Mouse (Mus musculus) bone marrow macrophage, adult 2 months (primary cell): ENCODE data around the gene Ace2.

Source experiments
- CTCF ChIP-seq: IDR thresholded peaks from 2 replicates; pipeline ENCODE4 v1.5.1; 2012; ENCODE audit warnings: low read depth, mild to moderate bottlenecking, low read length, moderate library complexity
- POLR2A ChIP-seq: IDR thresholded peaks from 2 replicates; pipeline ENCODE4 v1.6.1; 2012; ENCODE audit warnings: mild to moderate bottlenecking, low read depth, low read length, borderline replicate concordance

DNA sequence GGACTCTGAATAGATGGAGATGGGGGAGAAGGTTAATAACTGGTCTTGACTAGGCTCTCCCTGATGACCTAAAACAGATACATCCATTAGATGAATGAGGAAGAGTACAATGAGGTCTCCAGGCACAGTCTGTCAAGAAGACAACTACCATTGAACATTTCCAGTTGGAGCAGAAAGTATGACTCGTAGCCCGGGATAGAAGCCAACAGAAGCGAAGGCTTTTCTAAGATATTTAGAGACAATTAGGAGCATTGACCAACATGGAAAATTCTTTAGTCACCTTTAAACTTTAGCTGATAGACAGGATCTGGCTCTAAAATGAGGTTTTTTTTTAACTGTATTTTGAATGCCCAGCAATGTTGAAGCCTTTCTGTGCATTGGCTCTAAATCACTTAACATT, 5.6 kb upstream of the Ace2 start:
- TF ChIP-seq CTCF (no peak), POLR2A (no peak)
